Mouse (Mus musculus) spleen, adult 2 months (tissue): ENCODE data around the gene Ablim1. TPM values are rescaled to one million over a fixed set of nuclear protein-coding genes. Genes with fewer than 3 reads are reported as not detected.

ENCODE experiments used
- DNase-seq, 2 experiments: peaks; one replicate each; pipeline versions ENCODE4 v3.0.0 to v3.0.0-alpha.2; 2012 to 2021; ENCODE audit warnings: low spot score in 2 of 2, low read depth in 1 of 2
- H3K27ac ChIP-seq: fragments of 200-500 bp; 2 replicates; pipeline ENCODE4 v1.5.1; 2012; ENCODE audit warnings: low read length, inconsistent platforms; ENCODE audit not compliant: insufficient read depth
- H3K27me3 ChIP-seq: fragments of 200-500 bp; 2 replicates; pipeline ENCODE4 v1.6.1; 2012; ENCODE audit warnings: mild to moderate bottlenecking, moderate library complexity, low read length, inconsistent platforms; ENCODE audit not compliant: control insufficient read depth, insufficient read depth
- H3K36me3 ChIP-seq: fragments of 200-500 bp; 2 replicates; pipeline ENCODE4 v1.6.1; 2012; ENCODE audit warnings: mild to moderate bottlenecking, low read length, inconsistent platforms; ENCODE audit not compliant: control insufficient read depth, insufficient read depth
- H3K4me1 ChIP-seq: fragments of 200-500 bp; 2 replicates; pipeline ENCODE4 v1.6.1; 2011; ENCODE audit warnings: inconsistent platforms; ENCODE audit not compliant: control insufficient read depth, insufficient read depth, insufficient read length
- H3K4me3 ChIP-seq: fragments of 200-500 bp; 2 replicates; pipeline ENCODE4 v1.5.1; 2011; ENCODE audit warnings: mild to moderate bottlenecking, inconsistent platforms; ENCODE audit not compliant: insufficient read depth, insufficient read length; ENCODE audit errors: extremely low read depth
- CTCF ChIP-seq: fragments of 200-500 bp; IDR thresholded peaks from 2 replicates; pipeline ENCODE4 v1.5.1; 2011; ENCODE audit warnings: mild to moderate bottlenecking, inconsistent platforms; ENCODE audit not compliant: insufficient read depth, insufficient read length, insufficient replicate concordance; ENCODE audit errors: extremely low read depth
- POLR2A ChIP-seq: fragments of 200-500 bp; IDR thresholded peaks from 2 replicates; pipeline ENCODE4 v1.6.1; 2011; ENCODE audit warnings: low read depth, low read length, inconsistent platforms
- WGBS: fragments of 180-500 bp; shearing (Covaris S2); methylation state at CpG from one replicate; pipeline ENCODE4 v1.1.7; 2018; 5-methylcytosine and 5-hydroxymethylcytosine counted together
- polyA plus RNA-seq: library from polyadenylated mRNA; depleted of rRNA; stranded (reverse); fragments of >200 nt; gene quantifications from 2 replicates; pipeline ENCODE4 v1.2.3, GENCODE M21; 2012

Gene Ablim1
- polyA plus RNA-seq, 1 experiment: 53.8 TPM

- WGBS: 73% methylated on average over 15 of the region's 15 CpGs
- no peak for DNase-seq
- TF ChIP-seq CTCF (no peak), POLR2A (no peak)
- Histone ChIP-seq H3K4me1 (no peaks in the 10 kb centered on the region), H3K27me3 (no peaks in the 10 kb centered on the region), H3K4me3 (no peak overlapping the region), H3K36me3 (peaks cover 61% of the 10 kb centered on the region), H3K27ac (no peak overlapping the region)
These were observed 277.9 kb downstream of the Ablim1 start for GRCm38 (mm10) chr19:57036860-57037259.

GRCm38 (mm10) chr19:57031582-57031981 is 283.1 kb downstream of the Ablim1 start:
- H3K36me3 ChIP-seq: peaks cover 17% of the 10 kb centered on the region
- TF ChIP-seq CTCF (peak; percentile 62; the same call in 1 of the 2 replicates), POLR2A (no peak)
- no peak overlapping the region for H3K4me3 ChIP-seq
- WGBS: 72% methylated on average over 4 of the region's 4 CpGs
- H3K27ac ChIP-seq: no peak overlapping the region
- no peaks in the 10 kb centered on the region for H3K4me1 ChIP-seq
- DNase-seq: peak; percentile 12 to 48
- no peaks in the 10 kb centered on the region for H3K27me3 ChIP-seq

- DNase-seq: no peak
- 90% methylated on average over 6 of the region's 6 CpGs for WGBS
- Histone ChIP-seq H3K36me3 (0 out of 2 replicates have a peak, but pooled peaks cover 2% of the 10 kb centered on the region), H3K4me3 (no peak overlapping the region), H3K27me3 (no peaks in the 10 kb centered on the region), H3K27ac (no peak overlapping the region), H3K4me1 (no peaks in the 10 kb centered on the region)
- TF ChIP-seq CTCF (no peak), POLR2A (no peak)
These were observed 285.3 kb downstream of the Ablim1 start for GRCm38 (mm10) chr19:57029461-57029860.

- Histone ChIP-seq H3K27ac (no peak overlapping the region), H3K36me3 (0 out of 2 replicates have a peak, but pooled peaks cover under 1% of the 10 kb centered on the region), H3K4me3 (no peak overlapping the region), H3K27me3 (no peaks in the 10 kb centered on the region), H3K4me1 (no peaks in the 10 kb centered on the region)
- no peak for DNase-seq
- TF ChIP-seq CTCF (no peak), POLR2A (no peak)
- 76% methylated on average over 8 of the region's 8 CpGs for whole genome bisulfite sequencing
These were observed 286.2 kb downstream of the Ablim1 start for GRCm38 (mm10) chr19:57028327-57029179.

- WGBS: 82% methylated on average over 4 of the region's 4 CpGs
- no peak for DNase-seq
- Histone ChIP-seq H3K27ac (no peak overlapping the region), H3K27me3 (no peaks in the 10 kb centered on the region), H3K4me1 (no peaks in the 10 kb centered on the region), H3K4me3 (no peak overlapping the region), H3K36me3 (no peaks in the 10 kb centered on the region)
- no peak for TF ChIP-seq POLR2A
- no peak for TF ChIP-seq CTCF
These were observed 288.2 kb downstream of the Ablim1 start for GRCm38 (mm10) chr19:57026501-57026900.

GRCm38 (mm10) chr19:57017785-57018179 is 296.9 kb downstream of the Ablim1 start:
- Histone ChIP-seq H3K4me1 (peaks cover 6% of the 10 kb centered on the region; the same call in 1 of the 2 replicates), H3K27me3 (no peaks in the 10 kb centered on the region), H3K36me3 (no peaks in the 10 kb centered on the region), H3K4me3 (no peak overlapping the region), H3K27ac (no peak overlapping the region)
- TF ChIP-seq CTCF: no peak
- no peak for TF ChIP-seq POLR2A
- WGBS: 70% methylated on average over 8 of the region's 8 CpGs
- DNase-seq: no peak
